Mouse (Mus musculus) stomach, postnatal 0 days (tissue): ENCODE measurements around the gene Omp. TPM values are rescaled to one million over a fixed set of nuclear protein-coding genes. Genes with fewer than 3 reads are reported as not detected.

Experiments
- ATAC-seq: fragments of 200-750 bp; cut with Nextera tagmentation; 2 replicates; pipeline ENCODE4 v1.8.0; 2017; ENCODE audit not compliant: low FRiP score, low TSS enrichment
- DNase-seq: peaks from one replicate; pipeline ENCODE4 v3.0.0-alpha.2; 2016; ENCODE audit warnings: low spot score
- H3K27ac ChIP-seq: fragments of 300-500 bp; sonication (generic); replicated peaks from 2 replicates; pipeline ENCODE4 v1.5.1; 2014; ENCODE audit warnings: mild to moderate bottlenecking, control low read depth
- H3K27me3 ChIP-seq: fragments of 300-500 bp; sonication (generic); 2 replicates; pipeline ENCODE4 v1.6.1; 2014; ENCODE audit warnings: low read length; ENCODE audit not compliant: control insufficient read depth, insufficient read depth
- H3K36me3 ChIP-seq: fragments of 300-500 bp; sonication (generic); 2 replicates; pipeline ENCODE4 v1.6.1; 2014; ENCODE audit warnings: low read length, mixed read lengths; ENCODE audit not compliant: control insufficient read depth, insufficient read depth
- H3K4me1 ChIP-seq: fragments of 300-500 bp; sonication (generic); replicated peaks from 2 replicates; pipeline ENCODE4 v1.6.1; 2014; ENCODE audit warnings: antibody characterized with exemption; ENCODE audit not compliant: control insufficient read depth, insufficient read depth
- H3K4me2 ChIP-seq: fragments of 300-500 bp; sonication (generic); replicated peaks from 2 replicates; pipeline ENCODE4 v1.6.1; 2014; ENCODE audit warnings: low read depth, mild to moderate bottlenecking, control low read depth, moderate library complexity
- H3K4me3 ChIP-seq: fragments of 300-500 bp; sonication (generic); 2 replicates; pipeline ENCODE4 v1.5.1; 2014; ENCODE audit warnings: low read depth, low read length, control low read depth
- H3K9ac ChIP-seq: fragments of 300-500 bp; sonication (generic); 2 replicates; pipeline ENCODE4 v1.6.1; 2014; ENCODE audit warnings: mild to moderate bottlenecking, low read length, control low read depth, mixed read lengths
- H3K9me3 ChIP-seq: fragments of 300-500 bp; sonication (generic); 2 replicates; pipeline ENCODE4 v1.6.1; 2016; ENCODE audit warnings: low read length; ENCODE audit not compliant: control insufficient read depth
- CTCF ChIP-seq: IDR thresholded peaks from 2 replicates; pipeline ENCODE4 v1.5.1; 2016; ENCODE audit warnings: antibody characterized with exemption, low read depth, mild to moderate bottlenecking, moderate library complexity
- EP300 ChIP-seq: optimal IDR thresholded peaks from 2 replicates; pipeline ENCODE3; 2016; ENCODE audit warnings: antibody characterized with exemption
- WGBS: fragments of 180-500 bp; shearing (Covaris S2); extraction: QIAGEN DNeasy Blood & Tissue Kit; methylation state at CpG from one replicate; pipeline ENCODE4 v1.1.7; 2014; 5-methylcytosine and 5-hydroxymethylcytosine counted together
- polyA plus RNA-seq: library from polyadenylated mRNA; unstranded; fragments of >200 nt; fragmentation: Nextera tagmentation; extraction: Ambion mirVana; gene quantifications from 2 replicates; pipeline ENCODE4 v1.2.1, GENCODE M21; 2015

Gene Omp
- polyA plus RNA-seq, 1 experiment from 2014 or later = 0.65 TPM

DNA sequence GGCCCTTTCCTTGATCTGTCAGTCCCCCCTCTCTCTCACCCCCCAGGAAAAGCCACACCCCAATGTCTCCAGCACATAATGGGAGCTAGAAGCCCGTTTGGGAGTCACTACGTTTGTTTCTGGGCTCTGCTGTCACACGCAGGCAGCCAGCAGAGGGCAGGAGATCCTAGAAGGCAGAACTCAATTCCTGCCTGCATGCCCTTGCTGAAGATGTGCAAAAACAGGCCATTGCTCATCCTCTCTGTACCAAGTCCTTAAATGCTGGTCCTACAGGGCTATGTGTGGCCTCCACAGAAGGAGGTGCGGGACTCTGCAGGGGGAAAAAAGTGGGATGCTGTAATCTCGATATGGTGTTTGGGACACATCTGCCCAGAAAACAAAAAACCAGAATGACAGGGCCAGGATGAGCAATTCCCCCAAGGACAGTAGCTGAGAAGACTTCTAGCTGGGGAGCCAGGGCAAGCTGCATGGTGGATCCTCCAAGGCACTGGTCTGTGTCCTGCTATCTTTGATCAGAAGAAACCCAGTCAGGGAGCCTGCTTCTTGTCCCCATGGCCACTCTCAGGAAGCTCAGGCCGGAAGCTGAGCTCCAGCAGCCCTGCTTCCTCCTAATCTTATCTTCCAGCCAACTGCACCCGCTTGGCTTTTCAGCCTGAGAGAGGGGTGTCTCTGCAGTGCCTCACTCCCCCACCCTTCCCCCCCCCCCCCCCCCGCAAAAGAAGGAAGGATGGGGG lies 10.4 kb upstream of the Omp start:
- no peak overlapping the region for H3K4me2 ChIP-seq
- no peaks in the 10 kb centered on the region for H3K27me3 ChIP-seq
- no peak overlapping the region for H3K27ac ChIP-seq
- no peak for TF ChIP-seq EP300
- TF ChIP-seq CTCF = peak; percentile 96
- ATAC-seq (no peak), DNase-seq (peak; percentile 78)
- WGBS = 32% methylated on average over 7 of the region's 8 CpGs
- no peak overlapping the region for H3K9ac ChIP-seq
- peaks cover 12% of the 10 kb centered on the region for H3K4me1 ChIP-seq
- H3K4me3 ChIP-seq = no peak overlapping the region
- H3K36me3 ChIP-seq = no peaks in the 10 kb centered on the region
- H3K9me3 ChIP-seq = no peaks in the 10 kb centered on the region

DNA sequence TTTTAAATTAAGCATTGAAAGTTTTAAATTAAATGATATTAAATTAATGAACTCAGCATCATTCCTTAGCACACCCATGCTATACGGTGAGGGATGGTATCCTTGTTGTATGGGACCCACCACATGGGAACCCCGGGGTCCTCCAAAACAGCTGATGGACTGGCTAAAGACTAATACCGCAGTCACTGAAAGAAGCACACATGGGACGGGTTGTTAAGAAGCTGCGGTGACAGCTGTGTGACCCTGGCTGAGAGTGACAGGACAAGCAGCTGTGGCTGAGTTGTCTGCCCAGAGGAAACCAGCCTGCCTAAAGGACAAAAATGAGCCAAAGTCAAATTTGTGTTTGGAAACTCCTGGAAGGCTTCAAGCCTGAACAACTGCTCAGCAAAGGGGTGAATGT lies 8.6 kb upstream of the Omp start:
- Histone ChIP-seq H3K4me1 (peaks cover 3% of the 10 kb centered on the region; the same call in 1 of the 2 replicates), H3K4me3 (no peak overlapping the region), H3K9ac (no peak overlapping the region), H3K27me3 (no peaks in the 10 kb centered on the region), H3K9me3 (no peaks in the 10 kb centered on the region), H3K36me3 (no peaks in the 10 kb centered on the region), H3K4me2 (no peak overlapping the region), H3K27ac (no peak overlapping the region)
- 85% methylated on average over 5 of the region's 5 CpGs for WGBS
- TF ChIP-seq CTCF = no peak
- TF ChIP-seq EP300 = no peak
- ATAC-seq = no peak
- DNase-seq = no peak

DNA sequence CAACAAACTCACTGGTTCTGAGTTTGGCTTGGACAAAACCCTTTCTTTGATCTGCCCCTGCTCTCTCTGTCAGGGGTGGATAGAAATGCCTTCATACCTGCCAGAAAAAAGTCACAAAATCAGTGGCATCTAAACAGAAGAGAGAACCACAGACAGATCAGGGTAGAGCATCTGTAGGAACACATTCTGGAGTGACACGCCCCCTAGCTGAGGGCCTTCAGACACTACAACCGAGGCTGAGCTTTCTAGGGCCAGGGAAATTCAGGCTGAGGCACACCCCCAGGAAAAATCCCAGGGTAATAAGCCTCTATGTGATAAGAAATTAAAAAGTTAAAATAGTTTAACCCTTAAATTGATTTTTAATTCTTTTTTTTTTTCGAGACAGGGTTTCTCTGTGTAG lies 8.0 kb upstream of the Omp start:
- Histone ChIP-seq H3K4me2 (no peak overlapping the region), H3K36me3 (no peaks in the 10 kb centered on the region), H3K9ac (no peak overlapping the region), H3K4me3 (no peak overlapping the region), H3K27ac (no peak overlapping the region), H3K9me3 (no peaks in the 10 kb centered on the region), H3K4me1 (no peaks in the 10 kb centered on the region), H3K27me3 (no peaks in the 10 kb centered on the region)
- no peak for ATAC-seq
- DNase-seq = no peak
- 53% methylated on average over 3 of the region's 3 CpGs for WGBS
- TF ChIP-seq EP300 = no peak
- TF ChIP-seq CTCF = peak; percentile 55

DNA sequence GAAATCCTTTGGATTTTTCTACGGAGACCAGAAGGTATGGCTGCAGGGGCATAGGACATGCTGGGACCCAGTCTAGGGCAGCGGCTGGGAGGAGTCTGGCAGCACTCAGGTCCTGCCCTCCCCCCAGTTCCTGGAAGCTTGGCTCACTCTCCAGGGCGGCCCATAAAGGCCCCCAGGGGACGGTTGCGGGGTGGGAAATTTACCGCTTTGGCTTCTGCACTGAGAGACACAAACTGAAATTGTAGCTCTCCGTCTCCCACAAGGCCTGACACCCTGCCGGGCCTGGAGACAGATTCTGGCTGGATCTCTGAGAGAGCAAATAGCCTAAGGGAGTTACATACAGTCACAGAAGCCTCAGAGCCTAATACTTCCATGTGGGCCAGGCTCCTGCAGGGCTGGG lies 7.1 kb upstream of the Omp start:
- Histone ChIP-seq H3K27me3 (no peaks in the 10 kb centered on the region), H3K36me3 (no peaks in the 10 kb centered on the region), H3K4me2 (no peak overlapping the region), H3K4me3 (no peak overlapping the region), H3K9me3 (no peaks in the 10 kb centered on the region), H3K27ac (no peak overlapping the region), H3K4me1 (no peaks in the 10 kb centered on the region), H3K9ac (no peak overlapping the region)
- WGBS = 51% methylated on average over 8 of the region's 8 CpGs
- no peak for ATAC-seq
- TF ChIP-seq CTCF = no peak
- no peak for TF ChIP-seq EP300
- DNase-seq = no peak

DNA sequence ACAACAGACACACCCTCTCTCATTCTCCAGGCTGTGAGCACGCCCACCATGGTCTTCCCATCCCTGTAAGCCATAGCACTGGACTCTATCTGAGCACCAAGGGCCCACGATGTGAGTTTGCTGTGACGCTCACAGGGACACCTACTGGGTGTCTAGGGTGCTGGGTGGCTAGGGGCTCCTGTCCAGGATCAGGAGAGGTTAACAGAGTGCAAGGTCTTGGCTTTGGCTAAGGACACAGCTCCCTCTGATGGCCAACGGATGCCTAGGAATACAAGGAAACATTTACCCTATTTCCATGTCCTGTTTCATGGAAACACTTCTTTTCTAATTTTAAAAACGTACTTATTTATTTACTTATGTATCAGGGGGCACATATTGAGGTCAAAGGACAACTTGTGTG lies 5.2 kb upstream of the Omp start:
- H3K36me3 ChIP-seq = no peaks in the 10 kb centered on the region
- TF ChIP-seq EP300 (no peak), CTCF (peak; percentile 59)
- no peak overlapping the region for H3K4me2 ChIP-seq
- ATAC-seq (no peak), DNase-seq (no peak)
- H3K27ac ChIP-seq = no peak overlapping the region
- H3K4me3 ChIP-seq = no peak overlapping the region
- 60% methylated on average over 5 of the region's 5 CpGs for WGBS
- H3K27me3 ChIP-seq = no peaks in the 10 kb centered on the region
- H3K9ac ChIP-seq = no peak overlapping the region
- H3K4me1 ChIP-seq = no peaks in the 10 kb centered on the region
- H3K9me3 ChIP-seq = no peaks in the 10 kb centered on the region

DNA sequence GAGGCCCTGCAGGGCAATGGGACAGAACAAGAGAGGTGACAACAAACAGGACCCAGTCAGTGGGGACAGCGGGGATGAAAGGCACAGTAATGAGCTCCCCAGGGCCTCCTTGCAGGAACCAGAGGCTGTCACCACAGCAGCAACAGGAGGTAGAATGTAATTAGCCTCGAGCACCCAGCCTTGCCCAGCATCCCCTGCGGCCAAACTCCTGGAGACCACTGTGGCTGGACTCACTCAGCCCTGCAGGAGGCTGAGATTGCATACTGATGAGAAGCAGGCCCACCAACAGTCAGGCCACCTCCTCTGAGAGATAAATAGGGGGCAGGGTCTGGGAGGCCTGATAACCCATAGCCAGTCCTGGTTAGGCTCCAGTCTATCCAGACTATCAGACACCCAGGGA lies 4.5 kb upstream of the Omp start:
- H3K4me3 ChIP-seq = no peak overlapping the region
- H3K27me3 ChIP-seq = no peaks in the 10 kb centered on the region
- H3K9me3 ChIP-seq = no peaks in the 10 kb centered on the region
- WGBS = 56% methylated on average over 3 of the region's 3 CpGs
- DNase-seq (no peak), ATAC-seq (no peak)
- no peak overlapping the region for H3K4me2 ChIP-seq
- no peaks in the 10 kb centered on the region for H3K4me1 ChIP-seq
- no peak overlapping the region for H3K27ac ChIP-seq
- H3K9ac ChIP-seq = no peak overlapping the region
- H3K36me3 ChIP-seq = no peaks in the 10 kb centered on the region
- no peak for TF ChIP-seq CTCF
- no peak for TF ChIP-seq EP300
